Mouse (Mus musculus): ENCODE measurements around the gene Pla2g3.

GRCm38 (mm10) chr11:3496756-3497155, 8.7 kb downstream of the Pla2g3 start:
- TF ChIP-seq POLR2A (IDR thresholded peaks at IDR 0.05; ENCODE audit: low read depth, low read length) = no peak
- no peak for TF ChIP-seq CTCF (IDR thresholded peaks at IDR 0.05; ENCODE audit: extremely low read depth, insufficient read depth, insufficient read length, insufficient replicate concordance)
